Mouse (Mus musculus) limb, embryonic 12.5 days (tissue): ENCODE measurements around the gene Suox. TPM values are rescaled to one million over a fixed set of nuclear protein-coding genes. Genes with fewer than 3 reads are reported as not detected.
"Not testable (repeated sequence)": the region's sequence is repeated elsewhere in the genome, so short reads cannot be mapped to it uniquely, and the experiment has no call there.

Experiments used
- ATAC-seq: fragments of 200-750 bp; cut with Nextera tagmentation; 2 replicates; pipeline ENCODE4 v1.8.0; 2017; ENCODE audit warnings: low read depth, moderate TSS enrichment; ENCODE audit not compliant: insufficient number of reproducible peaks, insufficient read depth, low FRiP score, low TSS enrichment
- H3K27ac ChIP-seq: fragments of 300-500 bp; sonication (generic); 2 replicates; pipeline ENCODE4 v1.5.1; 2016; ENCODE audit warnings: mild to moderate bottlenecking, moderate library complexity
- H3K27me3 ChIP-seq: fragments of 300-500 bp; sonication (generic); 2 replicates; pipeline ENCODE4 v1.6.1; 2016; ENCODE audit warnings: mild to moderate bottlenecking, moderate library complexity
- H3K36me3 ChIP-seq: fragments of 300-500 bp; sonication (generic); 2 replicates; pipeline ENCODE4 v1.6.1; 2016; ENCODE audit warnings: mild to moderate bottlenecking, moderate library complexity
- H3K4me1 ChIP-seq: fragments of 300-500 bp; sonication (generic); replicated peaks from 2 replicates; pipeline ENCODE4 v1.6.1; 2016
- H3K4me2 ChIP-seq: fragments of 300-500 bp; sonication (generic); 2 replicates; pipeline ENCODE4 v1.6.1; 2016; ENCODE audit warnings: mild to moderate bottlenecking, moderate library complexity
- H3K4me3 ChIP-seq: fragments of 300-500 bp; sonication (generic); replicated peaks from 2 replicates; pipeline ENCODE4 v1.5.1; 2016; ENCODE audit warnings: mild to moderate bottlenecking
- H3K9ac ChIP-seq: fragments of 300-500 bp; sonication (generic); replicated peaks from 2 replicates; pipeline ENCODE4 v1.6.1; 2016; ENCODE audit warnings: mild to moderate bottlenecking, moderate library complexity
- H3K9me3 ChIP-seq: fragments of 300-500 bp; sonication (generic); 2 replicates; pipeline ENCODE4 v1.6.1; 2016; ENCODE audit warnings: mild to moderate bottlenecking, moderate library complexity
- WGBS: fragments of 180-500 bp; shearing (Covaris S2); methylation state at CpG from one replicate; pipeline ENCODE4 v1.1.7; 2016; 5-methylcytosine and 5-hydroxymethylcytosine counted together
- polyA plus RNA-seq: library from polyadenylated mRNA; unstranded; fragments of >200 nt; fragmentation: Nextera tagmentation; extraction: Ambion mirVana; gene quantifications from 2 replicates; pipeline ENCODE4 v1.2.1, GENCODE M21; 2016

The Suox gene
- polyA plus RNA-seq, 1 experiment from 2014 or later: 14.7 TPM

DNA sequence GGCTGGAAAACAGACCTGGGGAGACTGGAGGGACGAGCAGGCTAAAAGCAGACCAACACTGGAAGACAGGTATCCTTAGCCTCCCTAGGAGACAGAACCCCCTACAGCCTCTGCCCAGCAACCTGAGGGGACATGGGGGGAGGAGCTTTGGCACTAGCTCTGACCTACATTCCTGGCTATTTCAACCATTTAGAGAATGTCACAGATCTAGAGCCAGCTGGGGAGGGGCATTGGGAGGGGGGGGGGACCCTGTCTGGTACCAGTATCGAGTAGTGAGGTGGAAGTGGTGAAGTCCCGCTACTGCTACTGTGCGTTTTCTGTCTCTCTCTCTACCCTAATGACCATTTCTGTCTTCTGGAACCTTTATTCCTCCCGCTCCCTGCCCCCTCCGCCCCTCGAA, 32.0 kb downstream of the Suox start:
- WGBS: 73% methylated on average over 7 of the region's 7 CpGs
- no peaks in the 10 kb centered on the region for H3K9me3 ChIP-seq
- H3K27ac ChIP-seq: no peak overlapping the region
- no peak overlapping the region for H3K9ac ChIP-seq
- H3K4me2 ChIP-seq: no peak overlapping the region
- ATAC-seq: no peak
- H3K4me3 ChIP-seq: no peak overlapping the region
- H3K4me1 ChIP-seq: peaks cover 24% of the 10 kb centered on the region
- peaks cover 40% of the 10 kb centered on the region; the same call in 1 of the 2 replicates for H3K36me3 ChIP-seq
- no peaks in the 10 kb centered on the region; the same call in 1 of the 2 replicates for H3K27me3 ChIP-seq

DNA sequence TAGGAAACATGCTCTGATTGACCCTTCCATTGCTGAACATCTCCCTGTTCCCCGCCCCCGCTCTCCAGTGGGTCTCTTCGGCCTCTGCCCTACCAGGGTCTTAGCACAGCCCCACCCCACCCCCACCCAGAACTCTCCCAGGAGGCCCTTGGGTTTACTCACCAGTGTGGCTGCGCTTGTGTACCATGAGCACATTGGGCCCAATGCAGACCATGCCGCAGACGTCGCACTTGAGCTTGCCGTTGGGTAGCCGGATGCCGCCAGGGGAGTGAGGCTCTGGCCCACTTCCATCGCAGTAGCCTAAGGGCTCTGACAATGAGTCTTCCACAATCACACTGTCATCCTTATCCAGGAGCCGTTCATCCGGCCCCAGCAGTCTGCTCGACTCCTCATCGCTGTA, 33.0 kb downstream of the Suox start:
- 92% methylated on average over 15 of the region's 15 CpGs for WGBS

DNA sequence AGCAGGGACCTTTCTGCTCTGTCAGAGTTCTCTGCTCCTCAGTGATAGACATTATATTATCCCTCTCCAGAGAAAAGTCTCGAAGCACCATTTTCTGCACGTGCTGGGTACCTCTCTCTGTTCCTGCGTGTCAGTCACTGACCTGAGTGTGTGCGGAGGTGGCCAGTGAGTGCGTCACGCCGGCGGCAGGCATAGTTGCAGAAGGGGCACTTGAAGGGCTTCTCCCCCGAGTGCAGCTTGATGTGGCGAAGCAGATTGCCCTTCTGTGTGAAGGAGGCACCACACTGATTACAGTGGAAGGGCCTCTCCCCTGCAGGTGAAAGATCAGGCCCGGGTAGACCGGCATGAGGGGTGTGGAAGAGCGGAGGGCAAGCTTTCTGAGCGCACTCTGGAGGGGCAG, 33.9 kb downstream of the Suox start:
- H3K9ac ChIP-seq: no peak overlapping the region
- H3K27me3 ChIP-seq: no peaks in the 10 kb centered on the region; the same call in 1 of the 2 replicates
- H3K4me2 ChIP-seq: no peak overlapping the region
- H3K27ac ChIP-seq: no peak overlapping the region
- H3K36me3 ChIP-seq: peaks cover 58% of the 10 kb centered on the region
- no peaks in the 10 kb centered on the region for H3K9me3 ChIP-seq
- no peak overlapping the region for H3K4me3 ChIP-seq
- ATAC-seq: no peak
- 85% methylated on average over 14 of the region's 14 CpGs for WGBS
- H3K4me1 ChIP-seq: peaks cover 13% of the 10 kb centered on the region

More for the DNA sequence above, 33.0 kb downstream of the Suox start:
- Histone ChIP-seq H3K9me3 (no peaks in the 10 kb centered on the region), H3K9ac (no peak overlapping the region), H3K36me3 (peaks cover 49% of the 10 kb centered on the region), H3K4me1 (peaks cover 17% of the 10 kb centered on the region), H3K27me3 (no peaks in the 10 kb centered on the region; the same call in 1 of the 2 replicates), H3K4me2 (no peak overlapping the region), H3K4me3 (no peak overlapping the region), H3K27ac (no peak overlapping the region)
- ATAC-seq: no peak

DNA sequence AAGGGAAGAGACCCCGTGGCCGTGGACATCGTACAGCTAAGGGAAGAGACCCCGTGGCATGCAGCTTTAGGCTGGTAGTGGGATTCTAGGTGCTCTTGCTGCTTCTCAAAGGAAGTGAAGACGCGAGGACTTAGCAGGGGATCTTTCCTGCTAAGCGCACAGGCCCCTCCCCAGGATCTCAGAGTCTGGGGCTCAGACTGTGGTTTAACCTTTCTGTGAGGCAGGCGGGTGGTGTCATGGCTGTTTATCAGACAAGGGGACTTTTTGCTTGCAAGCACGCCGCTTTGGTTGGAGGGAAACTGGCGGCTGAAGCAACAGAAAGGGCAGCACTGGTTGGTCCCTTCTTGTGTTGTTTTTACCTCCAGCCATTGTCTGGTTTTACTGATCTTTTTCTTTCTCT, 36.9 kb downstream of the Suox start:
- Histone ChIP-seq H3K9me3 (no peaks in the 10 kb centered on the region), H3K4me1 (no peaks in the 10 kb centered on the region), H3K4me3 (no peak overlapping the region), H3K36me3 (peaks cover 71% of the 10 kb centered on the region), H3K27me3 (no peaks in the 10 kb centered on the region), H3K27ac (no peak overlapping the region), H3K9ac (no peak overlapping the region), H3K4me2 (no peak overlapping the region)
- no peak for ATAC-seq
- 32% methylated on average over 11 of the region's 11 CpGs for WGBS

DNA sequence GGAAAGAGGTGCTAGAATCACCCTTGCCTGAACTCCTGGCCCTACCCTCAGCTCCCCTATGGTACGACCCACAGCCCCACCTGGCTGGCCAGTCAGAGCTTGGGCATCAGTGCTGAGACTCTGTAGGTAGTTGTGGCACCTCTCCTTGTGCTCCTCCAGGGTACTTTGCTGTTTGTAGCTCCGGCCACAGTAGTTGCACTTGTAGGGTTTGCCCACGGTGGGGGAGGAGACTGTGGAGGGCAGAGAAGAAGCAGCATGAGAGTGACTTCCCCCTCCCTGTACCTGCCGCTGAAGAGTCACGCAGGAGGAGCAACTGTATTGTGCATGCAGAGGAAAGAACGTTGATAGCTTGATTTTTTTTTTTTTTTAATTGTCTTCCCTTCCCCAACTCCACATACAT, 37.3 kb downstream of the Suox start:
- no peak overlapping the region for H3K4me2 ChIP-seq
- no peaks in the 10 kb centered on the region for H3K9me3 ChIP-seq
- H3K27me3 ChIP-seq: no peaks in the 10 kb centered on the region
- ATAC-seq: no peak
- no peaks in the 10 kb centered on the region for H3K4me1 ChIP-seq
- 55% methylated on average over 6 of the region's 6 CpGs for WGBS
- no peak overlapping the region for H3K27ac ChIP-seq
- H3K36me3 ChIP-seq: peaks cover 67% of the 10 kb centered on the region
- no peak overlapping the region for H3K4me3 ChIP-seq
- no peak overlapping the region for H3K9ac ChIP-seq

DNA sequence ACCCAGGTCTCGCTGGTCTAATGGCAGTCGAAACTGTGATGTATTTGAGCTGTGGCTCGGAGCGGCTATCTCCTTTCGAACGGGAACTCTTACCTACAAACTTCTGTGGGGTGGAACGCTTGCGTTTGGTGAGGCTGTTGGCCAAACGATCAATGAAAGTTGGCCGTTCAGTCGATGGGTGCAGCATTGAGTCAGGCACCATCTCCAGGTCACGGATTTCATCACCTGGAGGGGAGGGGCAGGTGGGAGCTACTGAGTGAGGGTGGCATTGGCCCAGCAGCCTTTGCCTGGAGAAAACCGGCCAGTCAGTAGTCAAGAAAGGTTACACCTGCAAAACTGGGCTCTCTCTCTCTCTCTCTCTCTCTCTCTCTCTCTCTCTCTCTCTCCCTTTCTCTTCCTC, 38.2 kb downstream of the Suox start:
- Histone ChIP-seq H3K27me3 (no peaks in the 10 kb centered on the region), H3K9me3 (no peaks in the 10 kb centered on the region), H3K9ac (no peak overlapping the region), H3K27ac (no peak overlapping the region), H3K4me3 (no peak overlapping the region), H3K4me1 (no peaks in the 10 kb centered on the region), H3K36me3 (peaks cover 60% of the 10 kb centered on the region), H3K4me2 (no peak overlapping the region)
- WGBS: 95% methylated on average over 13 of the region's 13 CpGs
- ATAC-seq: no peak

DNA sequence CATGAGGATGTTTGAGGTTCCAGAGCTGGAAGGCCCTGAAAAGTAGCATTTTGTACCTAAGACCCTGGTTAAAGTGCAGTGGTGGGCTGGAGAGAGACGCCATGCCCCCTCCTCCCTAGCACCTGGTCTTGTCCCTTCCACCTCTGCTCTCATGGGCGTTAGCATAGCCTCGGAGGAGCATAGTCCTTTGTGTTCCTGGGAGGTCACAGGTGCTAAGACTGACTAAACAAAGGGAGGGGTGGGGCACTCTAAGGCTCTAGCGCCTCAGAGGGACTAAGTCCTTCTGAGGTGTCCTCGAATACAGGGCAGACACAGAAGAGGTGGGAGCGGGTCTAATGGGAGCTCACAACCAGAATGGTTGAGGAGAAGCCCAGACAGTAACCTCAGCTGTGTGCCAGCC, 42.3 kb downstream of the Suox start:
- H3K9me3 ChIP-seq: no peaks in the 10 kb centered on the region
- H3K4me1 ChIP-seq: no peaks in the 10 kb centered on the region
- no peaks in the 10 kb centered on the region for H3K27me3 ChIP-seq
- 19% methylated on average over 6 of the region's 6 CpGs for WGBS
- H3K4me3 ChIP-seq: no peak overlapping the region
- peaks cover 33% of the 10 kb centered on the region for H3K36me3 ChIP-seq
- no peak overlapping the region for H3K4me2 ChIP-seq
- ATAC-seq: no peak
- H3K9ac ChIP-seq: no peak overlapping the region
- no peak overlapping the region for H3K27ac ChIP-seq

DNA sequence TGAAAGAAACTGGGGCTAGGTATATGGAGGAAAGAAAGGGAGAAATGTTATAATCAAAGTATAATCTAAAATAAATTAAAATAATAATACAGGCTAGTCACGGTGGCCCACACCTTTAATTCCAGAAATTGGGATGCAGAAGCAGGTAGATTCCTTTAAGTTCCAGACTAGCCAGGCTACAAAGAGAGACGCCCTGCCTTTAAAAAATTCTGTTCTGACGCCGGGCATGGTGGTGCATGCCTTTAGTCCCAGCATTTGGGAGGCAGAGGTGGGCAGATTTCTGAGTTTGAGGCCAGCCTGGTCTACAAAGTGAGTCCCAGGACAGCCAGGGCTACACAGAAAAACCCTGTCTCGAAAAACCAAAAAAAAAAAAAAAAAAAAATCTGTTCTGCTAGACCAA, 43.6 kb downstream of the Suox start:
- H3K4me2 ChIP-seq, H3K27me3 ChIP-seq, H3K4me3 ChIP-seq, H3K9ac ChIP-seq, H3K4me1 ChIP-seq, H3K9me3 ChIP-seq, H3K27ac ChIP-seq, ATAC-seq: not testable (repeated sequence)
- 80% methylated on average over 5 of the region's 5 CpGs for WGBS
- peaks cover 22% of the 10 kb centered on the region for H3K36me3 ChIP-seq

DNA sequence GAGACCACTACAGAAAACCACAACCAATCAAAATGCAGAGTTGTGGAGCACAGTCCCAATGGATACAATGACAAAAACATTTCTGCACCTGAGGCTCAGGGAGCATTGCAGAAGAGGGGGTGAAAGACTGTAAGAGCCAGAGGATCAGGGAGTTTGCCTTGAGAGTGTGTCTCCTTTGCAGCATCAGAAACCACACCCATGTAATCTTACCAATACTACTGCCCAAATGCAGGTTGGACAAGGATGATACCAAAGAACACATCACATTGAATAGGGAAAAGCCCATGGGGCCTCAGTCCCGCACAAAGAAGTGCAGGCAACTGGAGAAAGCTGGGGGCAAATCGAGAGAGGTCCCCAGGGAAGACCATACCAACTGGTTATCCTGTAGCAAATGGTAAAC, 44.1 kb downstream of the Suox start:
- H3K36me3 ChIP-seq: peaks cover 22% of the 10 kb centered on the region
- peaks cover 6% of the 10 kb centered on the region; the same call in 1 of the 2 replicates for H3K4me1 ChIP-seq
- WGBS: 81% methylated on average over 2 of the region's 2 CpGs
- no peak for ATAC-seq
- no peak overlapping the region for H3K4me2 ChIP-seq
- H3K27me3 ChIP-seq: no peaks in the 10 kb centered on the region
- no peak overlapping the region for H3K9ac ChIP-seq
- H3K9me3 ChIP-seq: no peaks in the 10 kb centered on the region
- no peak overlapping the region for H3K4me3 ChIP-seq
- no peak overlapping the region for H3K27ac ChIP-seq

DNA sequence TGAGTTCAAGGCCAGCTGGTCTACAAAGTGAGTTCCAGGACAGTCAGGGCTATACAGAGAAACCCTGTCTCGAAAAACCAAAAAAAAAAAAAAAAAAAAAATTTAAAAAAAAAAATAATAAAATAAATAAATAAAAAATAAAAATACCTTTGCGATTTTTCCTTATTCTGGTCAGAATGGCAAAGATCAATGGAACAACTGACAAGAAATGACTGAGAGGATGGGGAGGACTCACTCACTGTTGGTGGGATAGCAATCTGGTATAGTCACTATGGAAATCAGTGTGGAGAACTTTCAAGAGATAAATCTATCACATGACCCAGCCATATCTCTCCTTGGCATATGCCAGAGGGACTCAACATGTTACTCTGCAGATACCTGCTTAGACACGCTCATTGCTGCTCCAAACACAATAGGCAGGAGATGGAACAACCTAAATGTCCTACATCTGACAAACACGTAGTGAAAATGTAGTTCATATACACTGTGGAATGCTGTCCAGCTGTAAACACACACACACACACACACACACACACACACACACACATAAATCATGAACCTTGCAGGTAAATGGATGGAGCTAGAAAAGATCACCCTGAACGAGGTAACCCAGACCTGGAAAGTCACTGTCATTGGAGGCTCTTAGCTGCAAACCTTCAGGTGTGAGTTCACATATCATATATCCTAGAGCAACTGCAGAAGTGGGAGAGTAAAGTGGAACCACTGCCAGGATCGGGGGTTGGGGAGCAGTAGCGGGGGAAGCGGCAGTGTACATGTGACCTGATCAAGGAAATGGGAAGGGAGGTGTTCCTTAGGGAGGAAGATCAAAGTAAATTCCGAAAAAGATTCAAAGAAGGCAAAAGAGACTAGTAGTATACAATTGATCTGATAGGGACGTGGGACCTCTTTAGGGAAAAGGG, 46.2 kb downstream of the Suox start:
- H3K4me1 ChIP-seq: peaks cover 6% of the 10 kb centered on the region; the same call in 1 of the 2 replicates
- no peak for ATAC-seq
- H3K36me3 ChIP-seq: peaks cover 27% of the 10 kb centered on the region
- 81% methylated on average over 10 of the region's 10 CpGs for WGBS
- H3K9ac ChIP-seq: no peak overlapping the region
- H3K4me3 ChIP-seq: no peak overlapping the region
- H3K4me2 ChIP-seq: no peak overlapping the region
- H3K27me3 ChIP-seq: no peaks in the 10 kb centered on the region
- no peaks in the 10 kb centered on the region for H3K9me3 ChIP-seq
- H3K27ac ChIP-seq: no peak overlapping the region

DNA sequence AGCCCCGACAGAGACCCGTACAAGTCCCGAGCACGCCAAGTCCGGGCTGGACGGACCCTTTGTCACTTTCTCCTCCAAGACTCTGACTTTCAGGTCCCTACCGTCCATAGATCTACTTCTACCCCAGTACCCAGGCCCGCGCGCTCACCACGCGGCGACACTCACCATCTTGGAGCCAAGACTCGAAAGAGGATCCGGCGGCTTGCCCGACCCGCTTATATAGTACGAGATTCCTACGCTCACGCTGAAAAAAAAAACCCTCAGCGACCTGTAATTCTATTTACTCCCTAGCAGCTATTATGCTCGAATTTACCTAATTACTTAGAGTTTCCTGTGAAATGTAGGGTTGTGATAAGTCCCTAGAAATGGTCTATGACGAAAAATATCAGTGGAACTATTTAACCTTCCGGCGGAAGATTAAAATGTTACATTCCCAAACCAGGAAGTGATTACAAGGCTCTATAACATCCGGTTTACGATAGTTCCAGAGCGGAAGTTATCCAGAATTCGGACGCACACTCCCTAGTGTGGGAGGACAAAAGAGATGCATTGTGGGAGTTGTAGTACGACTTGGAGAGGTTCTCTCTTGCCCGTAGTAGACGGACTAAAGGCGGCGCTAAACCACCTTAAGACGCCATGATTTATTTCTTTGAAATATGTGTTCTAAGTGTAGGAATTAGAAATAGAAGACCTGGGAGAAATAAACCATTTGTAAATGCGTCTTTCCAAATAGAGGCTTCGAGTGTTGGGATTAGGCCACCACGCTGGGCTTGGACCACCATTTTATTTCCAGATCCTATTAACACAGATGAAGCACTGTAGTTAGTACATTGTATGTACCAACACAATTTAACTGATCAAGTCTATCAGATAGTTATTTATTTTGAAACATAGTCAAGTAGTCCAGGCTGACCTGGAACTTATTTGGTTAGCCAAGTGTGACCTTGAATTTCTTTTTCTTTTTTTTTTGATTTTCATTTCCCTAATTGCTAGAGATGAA, 47.3 kb downstream of the Suox start, which contains the start of gene Rps26:
TSS of gene Rps26 (minus strand) at position 437 of the 1,000 bp plus-strand sequence.
- H3K9ac ChIP-seq: peak within 1 kb of the TSS; percentile 93
- H3K27me3 ChIP-seq: no peaks in the 10 kb centered on the region
- H3K9me3 ChIP-seq: no peaks in the 10 kb centered on the region
- H3K4me3 ChIP-seq: peak within 1 kb of the TSS; percentile 82
- peak within 1 kb of the TSS; percentile 71 for H3K27ac ChIP-seq
- ATAC-seq: peak; percentile 96
- H3K36me3 ChIP-seq: peaks cover 28% of the 10 kb centered on the region
- H3K4me2 ChIP-seq: peak within 1 kb of the TSS; percentile 88
- WGBS: under 1% methylated on average over 40 of the region's 40 CpGs
- peaks cover 6% of the 10 kb centered on the region; the same call in 1 of the 2 replicates for H3K4me1 ChIP-seq
